Mouse (Mus musculus) large intestine, adult 2 months (tissue): ENCODE measurements around the gene Abi1. TPM values are rescaled to one million over a fixed set of nuclear protein-coding genes. Genes with fewer than 3 reads are reported as not detected.

ENCODE experiments used
- polyA plus RNA-seq: library from polyadenylated mRNA; depleted of rRNA; stranded (reverse); fragments of >200 nt; gene quantifications from 2 replicates; pipeline ENCODE4 v1.2.3, GENCODE M21; 2012; rRNA removed

The Abi1 gene
- polyA plus RNA-seq, 1 experiment = 80.1 TPM

Other genes with a start within 250 kb of the Abi1 start
- gene Pdss1, start 144.7 kb downstream of the Abi1 start, polyA plus RNA-seq = 17.8 and 24.1 TPM in 2 replicates
- 3.2 and 8.3 TPM in 2 replicates for gene Acbd5, start 27.9 kb upstream of the Abi1 start, polyA plus RNA-seq
- gene Mastl, start 115.8 kb upstream of the Abi1 start, polyA plus RNA-seq = 0.46 and 1.6 TPM in 2 replicates
- gene Yme1l1, start 116.1 kb upstream of the Abi1 start, polyA plus RNA-seq = 4.6 and 6.1 TPM in 2 replicates
- not detected in 2 replicates for gene 4931423N10Rik, start 167.2 kb upstream of the Abi1 start, polyA plus RNA-seq